Mouse (Mus musculus) liver, embryonic 18 days (tissue): Measurements from ENCODE around the gene Gm49354. TPM values are rescaled to one million over a fixed set of nuclear protein-coding genes. Genes with fewer than 3 reads are reported as not detected.

Experiments
- polyA plus RNA-seq: library from polyadenylated mRNA; depleted of rRNA; stranded (reverse); fragments of >200 nt; gene quantifications from 2 replicates; pipeline ENCODE4 v1.2.3, GENCODE M21; 2012; rRNA removed

Gm49354 gene
- not detected in 2 replicates for polyA plus RNA-seq

GRCm38 (mm10) chr13:59782145-59782544 lies at the start of gene Gm49354:
TSS of gene Gm49354 (minus strand) at chr13:59782245.

GRCm38 (mm10) chr13:59822507-59823462 lies 40.7 kb upstream of the Gm49354 start, which contains the start of gene Tut7:
TSS of gene Tut7 (minus strand) at chr13:59823147.

GRCm38 (mm10) chr13:59769296-59770163 lies 12.5 kb downstream of the Gm49354 start, which contains the start of gene Isca1:
TSS of gene Isca1 (minus strand) at chr13:59769810.

GRCm38 (mm10) chr13:59746711-59747110 lies 35.3 kb downstream of the Gm49354 start, which contains the start of gene 1700014D04Rik:
TSS of gene 1700014D04Rik (minus strand) at chr13:59746752.

GRCm38 (mm10) chr13:59731652-59732051 lies 50.4 kb downstream of the Gm49354 start, which contains the start of gene Spata31d1d:
TSS of gene Spata31d1d (minus strand) at chr13:59731752.

GRCm38 (mm10) chr13:59711984-59712383 lies 70.1 kb downstream of the Gm49354 start, which contains the start of gene Spata31d1b:
TSS of gene Spata31d1b (plus strand) at chr13:59712284.

GRCm38 (mm10) chr13:59710230-59710629 lies 71.8 kb downstream of the Gm49354 start, which contains the start of gene Spata31d1a:
TSS of gene Spata31d1a (minus strand) at chr13:59710330.

Other genes starting within 250 kb of the Gm49354 start
- gene Agtpbp1, start 197.0 kb downstream of the Gm49354 start, polyA plus RNA-seq, result 4.3 and 4.5 TPM in 2 replicates
- 14.6 and 15.5 TPM in 2 replicates for gene Naa35, start 197.0 kb downstream of the Gm49354 start, polyA plus RNA-seq
- gene Golm1, start 106.4 kb downstream of the Gm49354 start, polyA plus RNA-seq, result 13.5 and 13.7 TPM in 2 replicates
- not detected in 2 replicates for gene 4921517D22Rik, start 88.1 kb downstream of the Gm49354 start, polyA plus RNA-seq
- 0.01 and 0.03 TPM in 2 replicates for gene Spata31d1a, start 71.9 kb downstream of the Gm49354 start, polyA plus RNA-seq
- gene Spata31d1b, start 70.0 kb downstream of the Gm49354 start, polyA plus RNA-seq, result not detected in 2 replicates
- gene Spata31d1d, start 50.5 kb downstream of the Gm49354 start, polyA plus RNA-seq, result not detected in 2 replicates
- 0.02 TPM in 2 replicates for gene 1700014D04Rik, start 35.5 kb downstream of the Gm49354 start, polyA plus RNA-seq
- gene Isca1, start 12.4 kb downstream of the Gm49354 start, polyA plus RNA-seq, result 112 and 113 TPM in 2 replicates
- gene Tut7, start 40.9 kb upstream of the Gm49354 start, polyA plus RNA-seq, result 27.1 and 30.6 TPM in 2 replicates